Mouse (Mus musculus) hindlimb bud, embryonic 11.5 days (tissue): Measurements from ENCODE around the gene Mocs3.
A peak's percentile ranks its signal among the peaks of the same experiment; 100 is the strongest.

ENCODE experiments used
- DNase-seq: peaks from one replicate; pipeline ENCODE4 v3.0.0-alpha.2; 2012; ENCODE audit warnings: low read depth, low spot score; ENCODE audit errors: extremely low spot score

Mocs3 gene

DNA sequence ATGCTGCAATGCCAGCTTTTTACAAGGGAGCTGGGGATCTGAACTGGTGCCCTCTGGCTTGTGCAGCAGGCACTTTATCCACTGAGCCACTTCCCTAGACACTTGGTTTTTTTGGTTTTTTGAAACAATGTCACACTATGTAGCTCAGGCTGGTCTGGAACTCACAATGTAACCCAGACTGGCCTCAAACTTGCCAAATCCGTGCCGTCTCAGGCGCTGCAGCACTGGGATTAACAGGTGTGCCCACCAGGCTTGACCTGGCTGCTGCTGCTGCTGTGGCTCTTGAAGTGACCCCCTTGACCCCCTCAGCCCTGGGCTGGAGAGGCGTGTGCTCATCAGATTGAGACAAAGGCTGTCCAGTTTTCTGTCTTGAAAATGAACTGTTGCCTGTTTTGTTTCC lies 7.9 kb downstream of the Mocs3 start:
- DNase-seq = no peak

DNA sequence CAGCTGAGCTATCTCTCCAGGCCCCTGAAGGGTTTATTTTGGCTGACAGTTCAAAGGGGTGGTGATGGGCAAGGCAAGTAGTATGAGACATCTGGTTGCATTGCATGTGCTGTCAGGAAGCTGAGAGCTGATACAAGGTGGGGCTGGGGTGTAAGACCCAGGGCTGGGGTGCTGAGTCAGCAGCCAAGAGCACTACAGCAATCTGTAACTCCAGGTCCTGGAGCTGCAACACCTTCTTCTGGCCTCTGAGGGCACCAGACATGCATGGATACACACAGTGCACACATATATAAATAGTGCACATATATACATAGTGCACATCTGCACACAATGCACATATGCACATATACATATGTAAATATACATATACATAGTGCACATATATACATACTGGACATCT lies 12.4 kb downstream of the Mocs3 start:
- no peak for DNase-seq

DNA sequence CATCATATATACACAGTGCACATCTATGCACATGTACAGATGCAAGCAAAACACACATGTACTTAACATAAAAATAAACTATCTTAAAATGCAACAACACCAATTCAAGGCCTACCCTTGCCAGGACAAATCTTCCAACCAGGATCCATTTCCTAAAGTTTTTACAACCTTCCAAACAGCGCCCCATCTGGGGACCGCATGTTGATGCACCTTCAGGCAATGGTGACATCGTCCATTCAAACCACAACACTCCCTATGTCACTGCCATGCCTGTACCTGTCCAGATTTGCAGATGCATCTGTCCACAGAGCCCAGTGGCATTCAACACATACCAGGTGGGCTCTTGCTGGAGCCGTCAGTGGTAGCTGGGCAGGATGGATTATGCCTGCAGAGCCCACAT lies 12.9 kb downstream of the Mocs3 start:
- DNase-seq = no peak

DNA sequence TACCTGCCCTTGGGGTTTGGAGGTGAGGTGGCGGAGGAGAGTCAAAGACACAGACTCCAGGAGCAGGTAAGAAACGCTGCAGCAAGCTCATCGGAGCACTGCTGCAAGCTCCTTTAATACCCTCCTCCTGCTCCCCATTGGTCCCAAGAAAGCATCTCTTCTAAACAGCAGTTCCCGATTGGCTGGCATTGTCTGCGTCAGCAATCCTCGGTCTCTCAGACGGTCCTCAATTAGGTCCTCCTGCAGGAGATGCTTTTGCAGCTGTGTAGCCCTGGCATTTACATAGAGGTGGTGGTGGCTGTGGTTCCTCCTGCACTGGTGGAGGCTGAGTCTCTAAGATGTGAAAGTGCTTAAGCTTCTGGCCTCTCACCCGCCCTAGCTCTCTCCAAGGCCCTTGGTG lies 15.1 kb downstream of the Mocs3 start:
- DNase-seq = no peak

DNA sequence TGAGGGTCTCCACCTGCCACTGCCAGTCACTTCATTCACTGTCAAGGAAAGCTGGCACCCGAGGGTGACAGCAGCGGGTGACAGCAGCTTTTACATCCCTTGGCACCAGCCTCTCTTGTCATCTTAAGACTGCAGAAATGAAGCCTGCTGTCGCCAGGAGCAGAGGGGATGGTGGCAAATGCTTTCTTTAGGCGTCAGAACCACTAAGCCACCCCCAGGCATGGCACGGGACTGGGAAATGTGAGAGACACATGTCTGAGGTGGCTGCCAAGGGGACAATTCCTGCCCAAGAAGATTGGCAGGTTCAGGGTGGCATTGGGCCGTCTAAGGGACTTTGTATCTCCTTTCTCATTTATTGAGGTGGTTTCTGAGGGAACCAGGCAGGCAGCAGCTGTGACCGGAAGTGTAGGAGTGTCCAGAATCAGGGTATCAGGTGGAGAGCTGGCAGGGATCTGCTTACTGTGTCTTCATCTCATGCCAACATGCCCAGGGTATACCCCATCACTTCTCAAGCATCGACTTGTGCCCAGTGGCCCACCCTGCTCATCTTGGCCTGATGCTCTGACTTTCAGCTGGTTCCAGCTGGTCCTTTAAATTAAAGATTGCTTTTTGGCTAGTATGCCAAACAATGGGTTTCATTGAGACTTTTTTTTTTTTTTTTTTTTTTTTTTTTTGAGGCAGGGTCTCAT lies 17.9 kb downstream of the Mocs3 start:
- DNase-seq = no peak

DNA sequence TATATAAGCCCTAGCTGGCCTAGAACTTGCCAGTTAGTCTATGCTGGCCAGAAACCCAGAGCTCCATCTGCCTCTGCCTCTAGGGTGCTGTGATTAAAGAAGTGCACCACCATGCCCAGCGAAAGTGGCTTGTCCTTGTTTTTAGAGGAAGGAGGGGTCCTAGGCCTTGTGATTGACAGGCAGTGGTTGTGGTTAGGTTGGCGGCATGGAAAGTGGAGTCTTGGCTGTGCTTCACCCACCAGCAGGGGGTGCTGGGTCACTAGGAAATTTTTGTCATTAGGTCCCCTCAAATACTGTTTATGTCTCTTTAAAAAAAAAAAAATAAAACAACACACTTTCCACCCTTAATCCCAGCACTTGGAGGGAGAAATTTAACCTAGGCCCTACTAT lies 18.4 kb downstream of the Mocs3 start:
- DNase-seq = peak; percentile 6

DNA sequence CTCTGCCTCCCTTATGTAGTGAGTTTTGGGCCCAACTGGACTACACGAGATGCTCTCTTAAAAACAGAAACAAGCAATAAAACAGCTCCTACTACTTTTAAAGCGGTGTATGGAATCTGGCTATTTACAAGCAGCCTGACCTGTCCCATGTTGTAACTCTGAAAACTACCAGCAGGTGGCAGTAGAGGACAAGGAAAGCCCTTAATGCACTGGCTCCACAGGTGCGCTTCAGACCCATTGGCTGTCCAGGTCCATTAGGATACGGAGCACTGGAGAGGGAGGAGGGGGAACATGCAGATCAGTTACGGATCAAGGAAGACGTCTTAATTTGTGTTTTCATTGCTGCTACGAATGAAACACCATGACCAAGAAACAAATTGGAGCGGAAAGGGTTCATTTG lies 19.8 kb downstream of the Mocs3 start:
- DNase-seq = peak; percentile 90

DNA sequence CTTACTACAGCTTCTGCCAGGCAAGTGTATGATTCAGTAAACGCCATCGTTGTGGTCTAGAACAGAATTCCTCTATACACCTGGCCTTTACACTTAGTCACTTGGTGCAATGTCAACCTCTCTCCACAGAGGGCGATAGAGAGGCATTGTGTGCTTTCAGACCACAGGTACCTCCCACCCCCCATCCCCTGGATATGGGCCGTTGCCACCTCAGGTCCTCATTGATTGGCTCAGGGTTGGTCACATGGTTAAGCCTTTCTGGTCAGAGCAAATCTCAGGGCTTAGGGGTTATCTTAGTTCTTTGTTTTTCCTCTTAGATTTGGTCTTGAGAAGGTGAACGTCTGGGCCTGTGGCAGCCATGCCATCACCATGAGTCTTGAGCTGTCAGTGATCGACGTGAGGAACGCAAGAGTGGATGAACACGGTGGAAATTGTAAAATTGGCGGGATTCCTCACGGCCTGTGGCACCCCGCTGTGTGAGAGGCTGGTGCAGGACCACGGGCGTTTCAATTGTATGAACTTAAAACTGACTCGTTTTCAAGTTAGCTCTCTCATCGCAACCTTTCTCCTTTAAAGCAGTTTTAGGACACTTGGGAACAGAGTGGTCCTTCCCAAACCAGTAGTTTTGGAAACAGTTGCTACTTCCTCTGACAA lies 22.3 kb downstream of the Mocs3 start:
- DNase-seq = peak; percentile 82

DNA sequence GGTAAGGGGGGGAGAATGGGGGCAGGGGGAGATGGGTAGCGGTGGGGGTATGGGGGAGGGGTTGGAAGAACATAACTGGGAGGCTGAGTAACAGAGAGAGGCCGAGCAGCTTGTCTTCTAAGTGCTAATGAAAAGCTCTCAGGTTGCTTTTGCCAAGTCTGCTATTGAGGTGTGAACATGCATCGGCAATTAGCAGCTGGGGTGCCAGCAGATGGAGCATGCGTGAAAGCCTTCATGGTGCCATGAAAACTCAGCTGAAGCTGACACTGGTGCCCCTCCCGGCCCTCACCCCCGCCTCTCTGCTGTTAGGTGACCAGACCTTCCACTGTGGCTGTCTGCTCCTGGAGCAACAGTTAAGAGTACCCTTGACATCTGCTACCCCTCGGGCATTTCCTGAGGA lies 23.4 kb downstream of the Mocs3 start:
- DNase-seq = no peak

DNA sequence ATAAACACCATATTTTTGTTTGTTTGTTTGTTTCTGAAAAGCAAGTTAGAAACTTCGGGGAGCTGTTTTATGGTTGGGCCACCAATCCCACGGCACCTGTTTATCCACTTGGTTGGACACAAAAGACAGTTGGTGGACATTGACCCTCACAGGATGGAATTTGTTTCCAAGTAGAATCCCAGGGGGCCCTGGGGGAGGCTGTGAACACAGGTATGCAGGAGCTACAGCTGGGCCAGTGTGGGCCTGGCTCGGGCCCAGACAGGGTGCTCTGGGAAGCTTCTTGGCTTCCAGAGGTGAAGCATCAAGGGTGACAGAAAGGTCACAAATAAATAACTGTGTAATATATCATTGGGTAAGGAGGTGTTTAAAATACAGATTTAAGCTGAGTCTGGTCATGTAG lies 26.1 kb downstream of the Mocs3 start:
- DNase-seq = no peak

DNA sequence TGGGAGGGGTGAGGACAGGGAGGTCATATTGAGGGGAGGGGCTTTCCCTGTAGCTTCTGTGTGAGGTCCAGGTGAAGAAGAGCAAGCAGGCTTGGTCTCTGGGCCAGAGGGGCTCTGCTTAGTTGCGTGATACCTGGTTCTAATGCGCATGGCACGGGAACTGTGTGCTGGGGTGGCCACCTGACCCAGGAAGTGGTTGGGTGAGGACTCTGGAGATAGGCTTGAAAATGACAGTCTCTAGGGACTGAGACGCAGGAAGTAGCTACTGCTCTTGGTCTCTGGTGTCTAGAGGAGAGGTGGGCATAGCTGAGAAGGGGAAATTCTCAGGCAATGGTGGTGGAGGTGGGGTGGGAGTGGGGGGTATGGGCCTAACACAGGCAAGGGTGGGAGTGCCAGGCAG lies 26.8 kb downstream of the Mocs3 start:
- DNase-seq = no peak

DNA sequence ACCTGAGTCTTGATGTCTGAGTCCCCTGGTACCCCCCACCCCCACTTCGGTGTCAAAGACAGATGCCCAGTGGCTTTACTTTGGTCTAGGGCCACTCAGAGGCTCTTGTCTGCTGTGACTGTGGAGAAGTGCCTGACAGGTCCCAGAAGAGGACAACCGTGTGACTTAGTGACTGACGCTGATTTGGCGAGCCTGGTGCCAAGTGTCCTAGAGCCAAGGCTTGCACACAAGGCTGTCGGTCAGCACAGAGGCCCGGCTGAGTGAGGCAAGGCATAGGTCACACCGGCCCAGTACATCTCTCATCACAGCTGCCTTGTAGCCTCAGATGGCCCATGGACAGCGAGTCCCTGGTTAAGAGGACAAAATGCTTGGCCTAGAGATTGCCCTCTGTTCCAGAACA lies 28.6 kb downstream of the Mocs3 start:
- no peak for DNase-seq

DNA sequence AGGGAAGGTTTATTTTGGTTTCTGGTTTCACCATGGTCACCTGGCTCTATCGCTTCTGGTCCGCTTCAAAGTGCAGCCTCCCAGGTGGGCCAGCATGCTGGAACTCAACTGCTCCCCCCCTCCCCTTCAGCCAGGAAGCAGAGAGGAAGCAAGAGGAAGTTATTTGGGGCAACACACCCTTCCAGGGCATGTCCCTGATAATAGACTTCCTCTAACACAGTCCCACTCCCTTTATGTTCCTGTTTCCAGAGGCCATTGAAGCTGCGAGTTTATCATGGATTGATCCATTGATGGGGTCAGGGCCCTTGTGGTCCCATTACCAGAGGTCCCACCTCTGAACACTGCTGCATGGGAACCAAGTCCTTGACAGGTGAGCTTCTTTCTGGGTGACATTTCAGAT lies 29.7 kb downstream of the Mocs3 start:
- no peak for DNase-seq

DNA sequence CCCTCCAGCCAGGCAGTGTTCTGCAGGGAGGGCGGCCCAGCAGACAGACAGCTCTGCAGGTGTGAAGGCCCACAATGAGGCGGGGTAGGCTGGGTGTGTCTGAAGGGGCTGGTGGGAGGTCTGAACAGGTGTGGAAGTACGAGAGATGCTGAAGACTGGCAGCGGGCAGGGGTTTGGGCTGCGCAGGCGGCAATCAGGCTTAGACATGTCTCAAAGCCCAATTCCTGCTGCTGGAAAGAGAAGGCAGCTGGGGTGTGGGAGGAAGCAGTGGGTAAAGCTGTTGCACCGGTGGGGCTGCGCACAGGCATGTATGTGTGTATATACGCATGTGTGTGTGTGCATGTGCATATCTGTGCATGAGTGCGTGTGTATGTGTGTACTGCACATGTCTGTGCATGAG lies 30.5 kb downstream of the Mocs3 start:
- DNase-seq = no peak

DNA sequence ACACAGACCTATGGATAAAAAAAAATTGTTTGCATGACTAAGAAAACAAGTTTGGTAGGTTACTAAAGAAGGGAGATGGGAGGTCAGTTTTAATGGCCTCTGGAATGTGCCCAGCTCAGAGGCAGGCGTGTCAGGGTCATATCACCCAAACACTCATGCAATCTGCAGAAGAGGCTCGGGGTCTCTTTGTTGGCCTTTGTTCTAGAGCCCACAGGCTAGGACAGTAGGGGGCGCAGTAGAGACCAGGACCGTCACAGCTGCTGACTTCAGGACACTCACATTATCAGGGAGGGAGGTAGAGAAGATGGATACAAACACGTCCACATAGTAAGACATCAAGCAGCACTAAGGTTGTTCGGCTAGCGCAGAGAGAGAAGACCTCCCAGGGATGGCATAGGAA lies 37.6 kb downstream of the Mocs3 start:
- no peak for DNase-seq

DNA sequence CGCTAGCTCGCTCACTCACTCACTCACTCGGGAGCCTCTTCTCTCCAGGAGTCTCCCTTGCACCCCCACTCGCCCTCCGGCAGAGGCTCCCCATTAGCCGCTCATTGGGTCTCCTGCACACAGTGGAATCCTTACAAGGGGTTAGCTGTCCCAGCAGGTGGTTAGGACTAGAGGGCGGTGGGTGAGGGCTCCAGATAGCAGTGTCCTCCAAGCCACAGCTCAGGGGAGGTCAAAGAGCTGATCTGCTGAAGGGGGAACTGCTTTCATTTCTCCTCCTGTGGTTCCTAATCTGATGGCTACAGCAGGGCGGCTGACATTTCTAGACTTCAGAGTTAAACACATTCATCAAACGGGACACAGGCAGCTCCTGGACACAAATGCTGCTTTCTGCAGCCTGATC lies 43.0 kb downstream of the Mocs3 start:
- DNase-seq = no peak

DNA sequence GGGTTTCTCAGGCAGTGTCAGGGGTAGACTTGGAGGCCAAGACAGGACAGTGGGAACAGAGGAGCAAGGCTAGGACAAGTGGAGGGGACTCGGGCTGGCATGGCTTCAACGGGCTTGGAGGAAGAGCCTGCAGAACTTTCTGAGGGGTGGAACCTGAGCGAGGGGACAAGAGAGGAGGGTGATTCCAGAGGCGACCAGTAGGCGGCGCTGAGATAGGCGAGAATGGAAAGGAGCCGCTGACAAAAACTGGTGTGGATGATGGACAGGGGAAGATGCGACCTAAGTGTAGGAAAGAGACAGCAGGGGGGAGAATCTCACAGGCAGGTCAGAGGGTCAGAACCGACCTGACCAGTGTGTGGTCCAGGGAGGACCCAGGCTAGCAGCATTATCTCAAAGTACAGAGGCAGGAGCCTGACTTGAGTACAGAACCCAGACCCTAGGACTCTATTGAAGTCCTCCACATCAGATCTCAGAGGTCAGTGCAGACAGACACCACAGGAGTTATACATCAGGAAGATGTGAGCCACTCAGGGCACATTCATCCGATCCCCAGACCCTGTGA lies 44.0 kb downstream of the Mocs3 start:
- DNase-seq = no peak

DNA sequence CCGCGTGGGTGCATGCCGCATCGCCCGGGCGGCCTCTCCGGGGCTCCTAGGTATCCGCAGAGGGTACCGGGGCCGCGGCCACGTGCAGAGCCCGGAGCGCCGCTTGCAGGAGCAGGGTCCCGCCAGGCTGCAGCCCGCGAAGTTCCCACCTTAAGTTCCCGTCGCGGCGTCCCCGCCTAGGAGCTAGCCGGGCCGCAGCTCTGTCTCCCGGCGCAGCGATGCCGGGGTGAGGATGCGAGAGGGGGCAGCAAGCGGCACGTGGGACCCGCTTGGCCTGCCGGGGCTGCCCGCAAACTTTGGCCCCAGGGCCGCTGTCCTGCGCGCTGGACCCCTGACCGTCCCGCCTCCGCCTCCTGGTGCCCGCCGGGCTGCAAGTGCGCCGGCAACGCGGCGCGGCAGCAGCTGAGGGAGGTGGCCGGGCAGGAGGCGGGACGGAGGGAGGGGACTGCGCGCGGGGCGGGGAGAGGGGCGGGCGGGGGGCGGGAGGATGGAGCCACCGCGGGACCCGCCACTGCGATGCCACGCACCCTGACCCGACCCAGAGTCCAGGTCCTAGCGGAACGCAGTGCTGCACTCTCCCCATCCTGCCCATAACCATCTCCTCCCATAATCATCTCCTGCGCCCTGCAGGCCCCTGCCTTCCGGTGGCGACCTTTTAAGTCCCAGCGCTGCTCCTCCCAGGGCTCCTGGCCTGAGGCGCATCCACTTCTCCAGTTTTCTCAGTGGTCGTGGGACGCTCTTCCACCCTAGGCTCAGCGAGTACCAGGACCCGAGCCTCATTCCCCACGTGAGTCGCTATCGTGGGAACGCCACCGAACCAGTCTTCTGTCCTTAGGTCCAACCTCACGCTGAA lies 50.5 kb downstream of the Mocs3 start:
- no peak for DNase-seq

DNA sequence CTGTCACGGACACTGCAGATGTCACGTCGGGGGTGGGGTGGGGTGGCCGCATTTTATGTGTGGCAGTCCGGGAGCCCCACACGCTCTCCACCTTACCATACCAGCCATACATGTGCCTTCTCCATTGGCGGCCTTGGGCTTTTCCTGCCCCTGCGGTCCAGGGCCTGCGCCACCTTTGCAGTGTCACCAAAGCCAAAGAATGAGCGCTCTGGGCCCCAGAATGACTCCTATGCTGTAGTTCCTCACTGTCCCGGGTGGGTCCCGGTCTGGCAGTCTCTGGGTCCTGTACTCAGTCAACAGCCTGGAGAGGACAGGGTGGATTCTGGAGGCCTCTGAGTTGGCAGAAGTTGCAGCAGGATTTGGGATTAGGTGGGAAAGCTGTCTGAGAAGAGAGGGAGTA lies 51.2 kb downstream of the Mocs3 start, which contains the start of gene Kcng1:
TSS of gene Kcng1 (minus strand) at position 155 of the 400 bp plus-strand sequence.
- no peak for DNase-seq
